Mouse (Mus musculus) bone marrow macrophage, adult 2 months (primary cell): ENCODE data around the gene Tgfbr3.

Experiments used
- CTCF ChIP-seq: IDR thresholded peaks from 2 replicates; pipeline ENCODE4 v1.5.1; 2012; ENCODE audit warnings: low read depth, mild to moderate bottlenecking, low read length, moderate library complexity
- POLR2A ChIP-seq: IDR thresholded peaks from 2 replicates; pipeline ENCODE4 v1.6.1; 2012; ENCODE audit warnings: mild to moderate bottlenecking, low read depth, low read length, borderline replicate concordance

DNA sequence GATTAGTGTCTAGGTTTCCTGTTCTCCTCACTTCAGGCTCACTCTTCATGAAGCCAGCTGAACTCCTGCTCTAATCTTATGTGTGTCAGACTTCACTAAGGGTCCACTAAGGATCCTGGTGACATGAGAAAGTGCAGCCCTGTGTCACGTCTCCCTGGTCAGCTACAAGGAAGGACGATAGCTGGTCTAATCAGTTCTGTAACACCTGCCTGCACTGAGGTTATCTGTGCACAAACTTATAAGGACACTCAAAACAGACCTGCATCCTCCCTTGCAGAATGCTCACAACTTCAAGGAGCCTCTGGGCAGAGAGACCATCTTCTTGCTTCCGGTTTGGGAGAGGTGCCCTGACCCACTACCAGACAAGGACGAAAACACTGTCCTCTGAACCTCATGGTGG is 107.6 kb downstream of the Tgfbr3 start:
- TF ChIP-seq POLR2A: no peak
- no peak for TF ChIP-seq CTCF
